Mouse (Mus musculus): ENCODE measurements at regions not wholly inside any gene's neighbourhood (a gene's known extent, or its start where the extent isn't known, plus 50 kb on each side); places are given as distances from the start of the nearest gene placed in this dataset.

- DNase-seq (ENCODE audit: low spot score in 2 of 2): no peak
These were observed 212.6 kb downstream of the Pik3r1 start for GRCm38 (mm10) chr13:101555371-101555874.

DNA sequence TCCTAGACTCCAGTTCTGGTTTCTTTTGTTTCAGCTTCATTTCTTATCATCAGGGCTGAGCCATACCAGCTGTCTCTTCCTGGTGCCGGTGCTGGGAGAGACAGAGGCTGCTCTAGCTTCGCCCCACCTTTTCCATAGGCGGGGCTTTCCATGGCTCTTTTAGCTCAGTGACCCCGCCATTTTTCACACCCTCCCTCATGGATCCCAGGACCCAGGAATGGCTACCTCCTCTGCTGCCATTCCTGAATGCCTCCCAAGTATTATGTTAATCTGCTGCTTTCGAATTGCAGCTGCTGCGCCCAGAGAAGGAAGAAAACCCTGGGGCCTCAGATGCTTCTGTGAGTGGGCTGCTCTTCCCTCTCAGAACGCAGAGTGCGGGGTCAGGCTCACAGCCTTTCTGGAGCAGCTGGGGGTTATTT lies 214.9 kb downstream of the Pik3r1 start:
- DNase-seq (ENCODE audit: low spot score in 2 of 2): peak; percentile 25 to 29

- DNase-seq (ENCODE audit: low spot score in 2 of 2): no peak
These were observed 215.6 kb downstream of the Pik3r1 start for GRCm38 (mm10) chr13:101552451-101552850.

- no peak for DNase-seq (ENCODE audit: low spot score in 2 of 2)
These were observed 216.9 kb downstream of the Pik3r1 start for GRCm38 (mm10) chr13:101551068-101551467.

DNA sequence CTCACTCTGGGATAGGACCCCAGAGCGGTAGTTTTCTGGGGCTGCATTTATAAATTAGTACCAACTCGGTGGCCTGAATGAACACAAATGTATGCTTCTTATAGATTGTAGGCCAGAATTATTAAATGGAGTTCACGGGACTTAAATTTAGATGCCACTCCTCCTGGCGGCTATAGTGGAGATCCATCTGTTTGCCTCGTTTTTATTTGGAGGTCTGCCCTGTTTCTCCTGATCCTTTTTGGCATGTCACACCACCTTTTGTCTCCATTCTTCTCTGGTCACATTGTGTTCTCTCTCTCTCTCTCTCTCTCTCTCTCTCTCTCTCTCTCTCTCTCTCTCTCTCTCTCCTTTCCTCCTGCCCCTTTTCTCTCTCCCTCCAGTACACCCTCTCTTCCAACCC lies 217.5 kb downstream of the Pik3r1 start:
- no peak for DNase-seq (ENCODE audit: low spot score in 2 of 2)

DNA sequence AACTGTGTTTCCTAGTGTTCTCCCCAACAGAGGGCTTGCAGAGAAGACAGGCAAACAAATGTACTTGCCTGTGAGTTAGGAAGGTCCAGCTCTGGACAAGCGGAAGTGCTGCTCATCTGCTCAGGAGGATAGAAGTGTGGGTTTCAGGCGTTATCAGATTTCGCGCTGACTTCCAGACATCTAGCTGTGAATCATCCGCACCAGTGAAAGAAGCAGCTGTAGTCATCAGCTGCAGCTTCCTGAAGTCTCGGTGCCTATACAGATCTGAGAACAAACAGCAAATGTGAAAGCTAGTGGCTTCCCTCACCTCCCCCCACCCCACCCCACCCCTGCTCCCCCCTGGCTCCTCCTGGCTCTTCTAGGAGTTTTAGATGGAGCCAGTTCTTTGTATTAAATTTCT lies 220.1 kb downstream of the Pik3r1 start:
- peak; percentile 25 to 29 for DNase-seq (ENCODE audit: low spot score in 2 of 2)

GRCm38 (mm10) chr13:101547365-101547764 lies 220.7 kb downstream of the Pik3r1 start:
- DNase-seq (ENCODE audit: low spot score in 2 of 2): no peak

DNA sequence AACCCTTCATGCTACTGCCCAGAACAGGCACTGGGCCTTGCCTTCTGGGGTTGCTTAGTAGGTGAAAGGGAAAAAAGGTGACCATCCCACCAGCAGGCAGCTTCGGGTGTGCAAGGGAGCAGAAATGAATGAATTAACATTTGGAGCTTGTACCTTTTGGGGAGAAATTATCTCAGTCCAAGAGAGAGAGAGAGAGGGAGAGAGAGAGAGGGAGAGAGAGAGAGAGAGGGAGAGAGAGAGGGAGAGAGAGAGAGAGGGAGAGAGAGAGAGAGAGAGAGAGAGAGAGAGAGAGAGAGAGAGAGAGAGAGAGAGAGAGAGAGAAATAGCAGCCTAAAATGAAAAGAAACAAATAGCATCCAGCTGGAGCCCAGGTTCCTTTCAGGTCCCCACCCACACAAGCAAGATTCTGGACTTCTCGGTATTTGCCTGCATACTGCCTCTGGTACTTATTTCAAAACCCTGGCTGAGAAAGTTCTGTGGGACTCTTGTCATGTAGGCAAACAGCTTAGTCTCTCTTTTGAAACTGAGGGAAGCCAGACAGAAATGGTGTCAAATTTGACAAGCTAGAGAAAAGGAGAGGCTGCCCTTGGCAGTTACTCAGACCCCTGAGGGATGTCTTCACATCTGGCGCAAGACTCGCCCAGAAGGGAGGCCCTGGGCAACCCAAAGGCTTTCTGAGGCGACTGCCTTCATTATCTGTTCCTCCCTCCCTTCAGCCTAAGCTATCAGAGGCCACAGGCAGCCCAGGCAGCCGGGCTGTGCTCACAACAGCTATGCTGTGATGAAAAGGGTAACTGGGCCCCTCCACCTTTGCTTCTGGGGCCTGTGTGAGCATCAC lies 222.5 kb downstream of the Pik3r1 start:
- no peak for DNase-seq (ENCODE audit: low spot score in 2 of 2)

GRCm38 (mm10) chr13:101540391-101541191 lies 227.4 kb downstream of the Pik3r1 start:
- DNase-seq (ENCODE audit: low spot score in 2 of 2): peak; percentile 60 to 61

- no peak for DNase-seq (ENCODE audit: low spot score in 2 of 2)
These were observed 229.9 kb downstream of the Pik3r1 start for GRCm38 (mm10) chr13:101538110-101538509.

DNA sequence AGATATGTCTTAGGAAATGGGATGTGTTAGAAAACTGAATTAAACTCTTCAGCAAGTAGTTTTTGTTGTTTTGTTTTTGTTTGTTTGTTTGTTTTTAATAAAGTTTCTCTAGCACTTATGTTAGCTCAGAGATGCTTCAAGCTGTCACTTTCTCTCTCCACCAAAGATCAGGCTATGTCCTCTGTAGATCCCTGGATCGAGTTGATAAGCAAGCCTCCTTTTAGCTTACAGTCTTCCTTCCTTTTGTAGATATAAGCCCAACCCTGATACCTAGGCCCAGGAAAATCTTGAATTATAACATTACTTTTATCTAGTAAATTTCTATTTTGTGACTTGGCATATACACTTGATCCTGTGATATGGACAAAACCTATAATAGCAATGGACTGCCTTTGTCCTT lies 232.0 kb downstream of the Pik3r1 start:
- no peak for DNase-seq (ENCODE audit: low spot score in 2 of 2)

GRCm38 (mm10) chr13:101535331-101535866 lies 232.6 kb downstream of the Pik3r1 start:
- DNase-seq (ENCODE audit: low spot score in 2 of 2): no peak

GRCm38 (mm10) chr13:101534490-101534889 lies 233.5 kb downstream of the Pik3r1 start:
- DNase-seq (ENCODE audit: low spot score in 2 of 2): no peak

- DNase-seq (ENCODE audit: low spot score in 2 of 2): no peak
These were observed 235.1 kb downstream of the Pik3r1 start for GRCm38 (mm10) chr13:101532913-101533312.

GRCm38 (mm10) chr13:101527691-101528090 lies 240.3 kb downstream of the Pik3r1 start:
- DNase-seq (ENCODE audit: low spot score in 2 of 2): no peak

DNA sequence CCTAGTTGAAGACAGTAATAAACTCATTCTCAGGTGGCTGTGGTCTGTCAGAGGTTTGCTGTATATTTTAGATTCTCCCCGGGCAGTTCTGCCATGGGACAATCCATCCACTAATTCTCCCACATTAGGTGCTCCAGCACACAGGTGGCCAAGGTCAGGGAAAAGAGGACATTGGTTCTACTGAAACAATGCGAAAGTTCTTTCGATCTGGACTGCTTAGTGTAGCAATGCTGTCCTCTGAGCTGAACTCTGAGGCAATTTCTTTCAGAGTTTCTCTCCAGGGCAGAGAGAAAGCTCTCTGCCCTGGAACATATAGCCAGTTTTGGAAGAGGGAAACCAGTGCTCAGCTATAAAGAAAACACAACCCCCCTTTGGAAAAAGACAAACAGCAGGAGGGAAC lies 243.2 kb downstream of the Pik3r1 start:
- DNase-seq (ENCODE audit: low spot score in 2 of 2): no peak

- DNase-seq (ENCODE audit: low spot score in 2 of 2): no peak
These were observed 243.8 kb downstream of the Pik3r1 start for GRCm38 (mm10) chr13:101524223-101524622.

GRCm38 (mm10) chr13:101523492-101523891 lies 244.5 kb downstream of the Pik3r1 start:
- no peak for DNase-seq (ENCODE audit: low spot score in 2 of 2)

GRCm38 (mm10) chr13:101522597-101522996 lies 245.4 kb downstream of the Pik3r1 start:
- DNase-seq (ENCODE audit: low spot score in 2 of 2): no peak

DNA sequence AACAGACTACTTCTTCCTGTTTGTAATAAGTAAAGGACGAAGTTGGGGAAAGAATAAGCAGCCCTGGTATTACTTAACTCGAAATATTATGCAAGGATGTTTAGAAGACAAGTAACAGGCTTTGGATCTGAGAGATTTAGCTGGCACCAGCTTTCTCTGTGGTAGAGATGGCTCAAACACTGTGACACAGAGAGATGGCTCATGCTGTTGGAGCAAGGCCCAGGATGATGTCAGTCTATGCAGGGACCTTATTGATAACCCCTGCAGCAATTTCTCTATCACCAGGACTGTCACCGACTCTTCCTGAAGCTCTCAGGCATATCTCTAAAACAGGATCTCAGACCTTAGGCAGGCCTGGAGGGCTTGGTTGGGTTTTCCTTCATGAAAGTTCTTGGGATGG lies 254.7 kb downstream of the Pik3r1 start:
- no peak for DNase-seq (ENCODE audit: low spot score in 2 of 2)

DNA sequence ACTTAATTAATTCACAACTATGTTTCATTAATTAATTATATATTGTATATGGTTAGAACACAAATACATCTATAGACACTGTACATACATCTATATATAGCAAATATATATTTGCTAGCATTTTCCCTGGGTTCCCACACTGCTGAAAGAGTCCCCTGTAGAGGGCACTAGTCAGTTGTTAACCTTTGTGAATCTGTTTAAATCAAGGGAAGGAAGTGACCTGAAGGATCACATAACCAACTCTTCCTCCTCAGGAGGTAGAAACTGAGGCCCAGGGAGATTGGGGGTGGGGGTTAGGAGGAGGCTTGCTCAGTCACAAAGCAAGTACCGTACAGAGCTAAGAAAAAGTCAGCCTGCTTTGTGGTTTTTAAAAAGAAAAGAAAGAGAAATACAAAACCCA lies 258.1 kb downstream of the Pik3r1 start:
- DNase-seq (ENCODE audit: low spot score in 2 of 2): peak in 1 of 2 experiments; percentile 45

GRCm38 (mm10) chr13:101508331-101508730 lies 259.7 kb downstream of the Pik3r1 start:
- DNase-seq (ENCODE audit: low spot score in 2 of 2): no peak
